Mouse (Mus musculus) megakaryocyte, embryonic 14.5 days (primary cell): ENCODE data around the gene Fgfr2. TPM values are rescaled to one million over a fixed set of nuclear protein-coding genes. Genes with fewer than 3 reads are reported as not detected.

Experiments
- H3K27me3 ChIP-seq: replicated peaks from 2 replicates; pipeline ENCODE3; 2012; ENCODE audit warnings: inconsistent platforms
- H3K36me3 ChIP-seq: replicated peaks from 2 replicates; pipeline ENCODE3; 2012; ENCODE audit warnings: low read length, inconsistent platforms, mixed read lengths
- H3K4me1 ChIP-seq: 2 replicates; pipeline ENCODE4 v1.6.1; 2012; ENCODE audit warnings: inconsistent platforms
- H3K4me3 ChIP-seq: replicated peaks from 2 replicates; pipeline ENCODE3; 2012; ENCODE audit warnings: moderate library complexity, mild to moderate bottlenecking, inconsistent platforms
- H3K9me3 ChIP-seq: 2 replicates; pipeline ENCODE4 v1.6.1; 2012; ENCODE audit warnings: inconsistent platforms
- FLI1 ChIP-seq: IDR thresholded peaks from 2 replicates; pipeline ENCODE4 v1.6.1; 2012; ENCODE audit warnings: low read length, inconsistent platforms, mixed read lengths
- GATA1 ChIP-seq: IDR thresholded peaks from 3 replicates; pipeline ENCODE4 v1.6.1; 2012; ENCODE audit warnings: mixed read lengths, low read length, inconsistent platforms, borderline replicate concordance
- polyA plus RNA-seq: library from polyadenylated mRNA; stranded (reverse); fragments of >175 nt; gene quantifications from 2 replicates; pipeline ENCODE4 v1.2.3, GENCODE M21; 2012; ENCODE audit warnings: low replicate concordance; ENCODE audit not compliant: insufficient read depth

Gene Fgfr2
- polyA plus RNA-seq, 1 experiment: 0.45 TPM

- Histone ChIP-seq H3K36me3 (no peaks in the 10 kb centered on the region), H3K4me1 (peaks cover 15% of the 10 kb centered on the region), H3K4me3 (no peak overlapping the region), H3K27me3 (peaks cover 64% of the 10 kb centered on the region), H3K9me3 (no peaks in the 10 kb centered on the region)
- TF ChIP-seq GATA1 (no peak), FLI1 (no peak)
These were observed 2258.4 kb downstream of the Fgfr2 start for GRCm38 (mm10) chr7:130864711-130865110.

GRCm38 (mm10) chr7:130862501-130862900 lies 2260.6 kb downstream of the Fgfr2 start:
- H3K4me1 ChIP-seq: peaks cover 15% of the 10 kb centered on the region
- no peaks in the 10 kb centered on the region for H3K36me3 ChIP-seq
- no peak overlapping the region for H3K4me3 ChIP-seq
- H3K9me3 ChIP-seq: no peaks in the 10 kb centered on the region
- TF ChIP-seq GATA1 (no peak), FLI1 (no peak)
- H3K27me3 ChIP-seq: peaks cover 64% of the 10 kb centered on the region

- TF ChIP-seq GATA1: no peak
- no peak for TF ChIP-seq FLI1
- no peak overlapping the region for H3K4me3 ChIP-seq
- peaks cover 5% of the 10 kb centered on the region for H3K4me1 ChIP-seq
- peaks cover 54% of the 10 kb centered on the region for H3K27me3 ChIP-seq
- no peaks in the 10 kb centered on the region for H3K9me3 ChIP-seq
- H3K36me3 ChIP-seq: no peaks in the 10 kb centered on the region
These were observed 2262.4 kb downstream of the Fgfr2 start for GRCm38 (mm10) chr7:130860721-130861142.

- Histone ChIP-seq H3K4me1 (no peaks in the 10 kb centered on the region), H3K36me3 (no peaks in the 10 kb centered on the region), H3K4me3 (no peak overlapping the region), H3K9me3 (no peaks in the 10 kb centered on the region), H3K27me3 (peaks cover 51% of the 10 kb centered on the region)
- TF ChIP-seq FLI1 (no peak), GATA1 (no peak)
These were observed 2263.2 kb downstream of the Fgfr2 start for GRCm38 (mm10) chr7:130859926-130860325.

- no peaks in the 10 kb centered on the region for H3K4me1 ChIP-seq
- peaks cover 37% of the 10 kb centered on the region for H3K27me3 ChIP-seq
- TF ChIP-seq FLI1 (no peak), GATA1 (no peak)
- H3K4me3 ChIP-seq: no peak overlapping the region
- H3K36me3 ChIP-seq: no peaks in the 10 kb centered on the region
- H3K9me3 ChIP-seq: no peaks in the 10 kb centered on the region
These were observed 2265.2 kb downstream of the Fgfr2 start for GRCm38 (mm10) chr7:130857973-130858372.

- H3K27me3 ChIP-seq: peaks cover 24% of the 10 kb centered on the region
- no peaks in the 10 kb centered on the region for H3K36me3 ChIP-seq
- H3K9me3 ChIP-seq: no peaks in the 10 kb centered on the region
- H3K4me1 ChIP-seq: no peaks in the 10 kb centered on the region
- no peak overlapping the region for H3K4me3 ChIP-seq
- TF ChIP-seq FLI1: no peak
- no peak for TF ChIP-seq GATA1
These were observed 2267.5 kb downstream of the Fgfr2 start for GRCm38 (mm10) chr7:130855681-130856080.

GRCm38 (mm10) chr7:130854684-130855292 lies 2268.4 kb downstream of the Fgfr2 start:
- Histone ChIP-seq H3K9me3 (no peaks in the 10 kb centered on the region), H3K4me1 (no peaks in the 10 kb centered on the region), H3K4me3 (no peak overlapping the region), H3K27me3 (peaks cover 19% of the 10 kb centered on the region), H3K36me3 (no peaks in the 10 kb centered on the region)
- TF ChIP-seq FLI1: no peak
- no peak for TF ChIP-seq GATA1

- Histone ChIP-seq H3K36me3 (no peaks in the 10 kb centered on the region), H3K4me1 (peaks cover 5% of the 10 kb centered on the region; the same call in 1 of the 2 replicates), H3K4me3 (no peak overlapping the region), H3K9me3 (no peaks in the 10 kb centered on the region), H3K27me3 (peaks cover 3% of the 10 kb centered on the region)
- TF ChIP-seq GATA1: no peak
- TF ChIP-seq FLI1: no peak
These were observed 2275.9 kb downstream of the Fgfr2 start for GRCm38 (mm10) chr7:130847164-130847718.

- Histone ChIP-seq H3K4me1 (no peaks in the 10 kb centered on the region), H3K9me3 (no peaks in the 10 kb centered on the region), H3K27me3 (peaks cover 13% of the 10 kb centered on the region), H3K4me3 (no peak overlapping the region), H3K36me3 (no peaks in the 10 kb centered on the region)
- TF ChIP-seq FLI1 (no peak), GATA1 (no peak)
These were observed 2283.6 kb downstream of the Fgfr2 start for GRCm38 (mm10) chr7:130839380-130840100.

GRCm38 (mm10) chr7:130838658-130839025 lies 2284.5 kb downstream of the Fgfr2 start:
- Histone ChIP-seq H3K27me3 (peaks cover 16% of the 10 kb centered on the region), H3K4me1 (no peaks in the 10 kb centered on the region), H3K36me3 (no peaks in the 10 kb centered on the region), H3K9me3 (no peaks in the 10 kb centered on the region), H3K4me3 (no peak overlapping the region)
- TF ChIP-seq FLI1: no peak
- no peak for TF ChIP-seq GATA1
